Mouse (Mus musculus): ENCODE measurements around the gene Slc47a2. TPM values are rescaled to one million over a fixed set of nuclear protein-coding genes. Genes with fewer than 3 reads are reported as not detected.

The Slc47a2 gene
- polyA plus RNA-seq, 1 experiment from 2014 or later, result not detected

DNA sequence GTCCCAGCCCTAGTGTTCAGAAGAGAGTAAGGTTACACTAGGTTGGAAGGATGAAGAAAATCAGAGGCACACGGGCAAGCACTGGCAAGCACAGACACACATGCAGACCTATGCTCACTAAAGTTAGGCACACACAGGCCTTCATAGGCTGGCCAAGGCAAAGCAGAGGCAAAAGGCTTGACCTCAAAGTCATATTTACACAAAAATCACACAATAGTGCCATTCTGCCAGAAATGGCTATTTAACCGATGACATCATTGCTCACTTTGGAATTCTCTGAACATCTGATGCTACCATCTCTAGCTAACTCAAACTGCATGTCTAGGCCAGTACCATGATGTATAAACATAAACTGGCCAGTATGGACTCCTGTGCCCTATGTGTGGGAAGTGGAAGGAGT lies 68.7 kb downstream of the Slc47a2 start:
- H3K4me3 ChIP-seq, result no peak overlapping the region
- WGBS, result 88% methylated on average over 2 of the region's 2 CpGs
- no peak overlapping the region for H3K9ac ChIP-seq
- ATAC-seq (ENCODE audit: low read depth), result no peak
- no peak overlapping the region for H3K27ac ChIP-seq (replicated peaks)
- H3K4me1 ChIP-seq (replicated peaks), result no peaks in the 10 kb centered on the region
- H3K36me3 ChIP-seq, result no peaks in the 10 kb centered on the region
- H3K9me3 ChIP-seq, result no peaks in the 10 kb centered on the region
- H3K27me3 ChIP-seq, result no peaks in the 10 kb centered on the region
- H3K4me2 ChIP-seq, result no peak overlapping the region

- no peak overlapping the region for H3K4me2 ChIP-seq
- no peak overlapping the region for H3K9ac ChIP-seq
- H3K27ac ChIP-seq (replicated peaks), result no peak overlapping the region
- H3K4me3 ChIP-seq, result no peak overlapping the region
- ATAC-seq (ENCODE audit: low read depth), result no peak
- no peaks in the 10 kb centered on the region for H3K36me3 ChIP-seq
- H3K9me3 ChIP-seq, result no peaks in the 10 kb centered on the region
- no peaks in the 10 kb centered on the region for H3K27me3 ChIP-seq
- 0 out of 2 replicates have a peak, but pooled peaks cover 3% of the 10 kb centered on the region for H3K4me1 ChIP-seq (replicated peaks)
Measured at GRCm38 (mm10) chr11:61271612-61272011, 71.0 kb downstream of the Slc47a2 start.

GRCm38 (mm10) chr11:61270406-61270805 lies 72.3 kb downstream of the Slc47a2 start:
- WGBS, result 86% methylated on average over 5 of the region's 5 CpGs
- H3K4me1 ChIP-seq (replicated peaks), result peaks cover 14% of the 10 kb centered on the region
- no peak overlapping the region for H3K4me3 ChIP-seq
- H3K9ac ChIP-seq, result no peak overlapping the region
- ATAC-seq (ENCODE audit: low read depth), result no peak
- H3K27ac ChIP-seq (replicated peaks), result no peak overlapping the region
- no peaks in the 10 kb centered on the region for H3K36me3 ChIP-seq
- no peaks in the 10 kb centered on the region for H3K9me3 ChIP-seq
- H3K27me3 ChIP-seq, result no peaks in the 10 kb centered on the region
- H3K4me2 ChIP-seq, result no peak overlapping the region

- 94% methylated on average over 6 of the region's 6 CpGs for WGBS
- H3K36me3 ChIP-seq, result peaks cover 6% of the 10 kb centered on the region
- H3K9ac ChIP-seq, result no peak overlapping the region
- no peak for ATAC-seq (ENCODE audit: low read depth)
- no peaks in the 10 kb centered on the region for H3K27me3 ChIP-seq
- no peaks in the 10 kb centered on the region for H3K9me3 ChIP-seq
- H3K27ac ChIP-seq (replicated peaks), result no peak overlapping the region
- H3K4me1 ChIP-seq (replicated peaks), result peaks cover 19% of the 10 kb centered on the region
- no peak overlapping the region for H3K4me2 ChIP-seq
- H3K4me3 ChIP-seq, result no peak overlapping the region
Measured at GRCm38 (mm10) chr11:61268626-61269349, 73.9 kb downstream of the Slc47a2 start.

- Histone ChIP-seq H3K36me3 (peaks cover 26% of the 10 kb centered on the region), H3K27me3 (no peaks in the 10 kb centered on the region), H3K4me1 (replicated peaks) (peaks cover 19% of the 10 kb centered on the region), H3K9ac (peak within 1 kb of the TSS; percentile 81), H3K9me3 (no peaks in the 10 kb centered on the region), H3K4me2 (peak within 1 kb of the TSS; percentile 68), H3K27ac (replicated peaks) (peak within 1 kb of the TSS; percentile 93), H3K4me3 (peak within 1 kb of the TSS; percentile 60)
- WGBS, result 1% methylated on average over 58 of the region's 58 CpGs
- peak; percentile 99 for ATAC-seq (ENCODE audit: low read depth)
Measured at GRCm38 (mm10) chr11:61266551-61267533, 75.8 kb downstream of the Slc47a2 start, which contains the start of gene Aldh3a2. Gene Aldh3a2 (minus strand): TSS chr11:61267464.

DNA sequence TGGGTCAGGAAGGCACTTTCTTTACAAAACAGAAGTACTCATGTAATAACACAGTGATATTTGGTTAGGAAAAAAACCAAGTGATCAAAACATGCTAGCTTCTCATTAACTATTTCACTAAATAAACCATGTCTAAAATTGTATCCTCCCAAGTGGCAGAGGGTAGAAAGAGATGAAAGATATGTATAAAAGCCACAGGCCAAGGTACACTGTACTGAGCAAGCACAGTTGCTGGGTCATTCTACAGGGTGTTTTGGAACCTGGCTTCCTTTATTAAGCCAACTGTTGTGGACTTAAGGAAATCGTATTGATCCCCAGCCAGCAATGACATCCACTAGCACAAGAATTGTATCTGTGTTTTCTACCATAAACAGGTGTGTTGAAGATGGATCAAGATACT lies 78.8 kb downstream of the Slc47a2 start:
- Histone ChIP-seq H3K27me3 (no peaks in the 10 kb centered on the region), H3K4me3 (no peak overlapping the region), H3K9ac (no peak overlapping the region), H3K36me3 (peaks cover 50% of the 10 kb centered on the region), H3K4me2 (no peak overlapping the region), H3K4me1 (replicated peaks) (peaks cover 19% of the 10 kb centered on the region), H3K27ac (replicated peaks) (no peak overlapping the region), H3K9me3 (no peaks in the 10 kb centered on the region)
- no peak for ATAC-seq (ENCODE audit: low read depth)
- 92% methylated on average over 1 of the region's 1 CpGs for WGBS

- Histone ChIP-seq H3K36me3 (peaks cover 62% of the 10 kb centered on the region), H3K4me1 (replicated peaks) (peaks cover 18% of the 10 kb centered on the region), H3K27ac (replicated peaks) (no peak overlapping the region), H3K27me3 (no peaks in the 10 kb centered on the region), H3K4me2 (no peak overlapping the region), H3K9me3 (no peaks in the 10 kb centered on the region), H3K9ac (no peak overlapping the region), H3K4me3 (no peak overlapping the region)
- no peak for ATAC-seq (ENCODE audit: low read depth)
- WGBS, result 96% methylated on average over 14 of the region's 14 CpGs
Measured at GRCm38 (mm10) chr11:61262516-61262915, 80.1 kb downstream of the Slc47a2 start.

- Histone ChIP-seq H3K9ac (no peak overlapping the region), H3K9me3 (no peaks in the 10 kb centered on the region), H3K4me3 (no peak overlapping the region), H3K27me3 (no peaks in the 10 kb centered on the region), H3K27ac (replicated peaks) (no peak overlapping the region), H3K36me3 (peaks cover 91% of the 10 kb centered on the region), H3K4me1 (replicated peaks) (no peaks in the 10 kb centered on the region), H3K4me2 (no peak overlapping the region)
- no peak for ATAC-seq (ENCODE audit: low read depth)
- 94% methylated on average over 6 of the region's 6 CpGs for WGBS
Measured at GRCm38 (mm10) chr11:61259106-61259505, 83.6 kb downstream of the Slc47a2 start.

DNA sequence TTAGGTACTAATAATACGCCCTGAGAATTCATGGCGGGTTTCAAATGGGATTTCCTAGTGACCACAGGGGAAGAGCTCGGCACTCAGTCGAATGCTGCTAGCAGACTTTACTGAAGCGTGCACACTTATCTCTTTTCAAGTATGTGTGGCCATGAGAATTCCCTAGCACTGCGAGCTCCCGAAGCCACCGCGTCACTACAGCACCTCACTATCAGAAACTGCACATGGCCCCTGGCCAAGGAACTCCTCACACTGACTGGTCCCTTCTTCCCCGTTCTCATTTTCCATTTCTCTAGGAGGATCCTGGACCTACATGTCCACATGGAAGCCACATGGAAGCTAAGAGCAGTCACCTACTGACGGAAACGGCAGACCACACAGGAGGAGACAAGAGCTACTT lies 89.9 kb downstream of the Slc47a2 start:
- Histone ChIP-seq H3K4me1 (replicated peaks) (no peaks in the 10 kb centered on the region), H3K27ac (replicated peaks) (no peak overlapping the region), H3K9me3 (no peaks in the 10 kb centered on the region), H3K4me3 (no peak overlapping the region), H3K4me2 (no peak overlapping the region), H3K27me3 (no peaks in the 10 kb centered on the region), H3K9ac (no peak overlapping the region), H3K36me3 (peaks cover 90% of the 10 kb centered on the region)
- no peak for ATAC-seq (ENCODE audit: low read depth)
- 94% methylated on average over 12 of the region's 12 CpGs for WGBS

GRCm38 (mm10) chr11:61251741-61252140 lies 90.9 kb downstream of the Slc47a2 start:
- Histone ChIP-seq H3K27me3 (no peaks in the 10 kb centered on the region), H3K9ac (no peak overlapping the region), H3K27ac (replicated peaks) (no peak overlapping the region), H3K36me3 (peaks cover 85% of the 10 kb centered on the region), H3K4me3 (no peak overlapping the region), H3K4me1 (replicated peaks) (no peaks in the 10 kb centered on the region), H3K4me2 (no peak overlapping the region), H3K9me3 (no peaks in the 10 kb centered on the region)
- WGBS, result 69% methylated on average over 10 of the region's 10 CpGs
- no peak for ATAC-seq (ENCODE audit: low read depth)

All from neural tube, embryonic 13.5 days (tissue).